Comparison of ENCODE assay signal across 18 mouse cellular contexts in the genomic region with DNA sequence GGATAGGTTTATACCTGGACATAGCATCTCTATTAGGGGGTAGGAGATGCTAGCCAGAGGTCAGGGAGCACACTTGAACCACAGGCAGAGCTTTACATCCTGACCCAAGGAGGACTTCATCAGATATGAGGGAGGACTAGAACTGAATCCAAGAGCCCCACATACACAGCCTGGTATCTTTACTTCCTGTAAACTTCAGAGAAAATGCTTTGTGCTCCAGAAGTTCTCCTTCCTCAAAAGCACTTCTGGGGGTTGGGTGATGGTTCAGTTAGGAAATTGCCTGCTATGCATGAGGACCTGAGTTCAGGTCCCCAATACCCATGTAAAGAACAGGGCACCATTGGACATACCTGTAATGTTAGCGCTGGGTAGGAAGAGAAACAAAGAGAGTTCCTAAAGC. TPM values are rescaled to one million over a fixed set of nuclear protein-coding genes. Genes with fewer than 3 reads are reported as not detected.
DNase-seq lines count a peak whose midpoint lies in the region; ATAC-seq lines count a peak whose summit lies in the region.
"Had no signal": no experiment of that assay in that cellular context is flagged by ENCODE, and none has a peak within 500 bp of the region (broad histone marks: within the 10 kb centered on the region; RNA-seq: fewer than 3 reads in every experiment).

No protein-coding gene starts in this region.

- H3K4me1 ChIP-seq in hindbrain, embryonic 10.5 days (replicated peaks), result peaks cover 75% of the 10 kb centered on the region
- H3K4me1 ChIP-seq in hindbrain, embryonic 12.5 days, result peaks cover 26% of the 10 kb centered on the region
- peaks cover 87% of the 10 kb centered on the region for H3K4me1 ChIP-seq in intestine, embryonic 15.5 days (replicated peaks)
- peaks cover 85% of the 10 kb centered on the region for H3K4me1 ChIP-seq in liver, embryonic 16.5 days (ENCODE audit: control insufficient read depth, low read depth, low read length)

- H3K27ac ChIP-seq in hindbrain, embryonic 10.5 days, result 0 out of 2 replicates have a peak overlapping the region, but pooled peaks have one; percentile 12
- no peak overlapping the region for H3K27ac ChIP-seq in hindbrain, embryonic 12.5 days
- H3K27ac ChIP-seq in intestine, embryonic 15.5 days, result 0 out of 2 replicates have a peak overlapping the region, but pooled peaks have one; percentile 89
- H3K27ac ChIP-seq in liver, embryonic 16.5 days (ENCODE audit: low read length), result peak overlapping the region; percentile 73
- H3K27ac ChIP-seq: forebrain, embryonic 13.5 days; hindbrain, embryonic 14.5 days; limb, embryonic 15.5 days had no signal

- H3K4me2 ChIP-seq in hindbrain, embryonic 12.5 days (replicated peaks), result no peak overlapping the region
- no peak overlapping the region for H3K4me2 ChIP-seq in intestine, embryonic 15.5 days (replicated peaks)
- H3K4me2 ChIP-seq in liver, embryonic 16.5 days (ENCODE audit: low read depth, low read length), result 0 out of 2 replicates have a peak overlapping the region, but pooled peaks have one; percentile 52
- H3K4me2 ChIP-seq: forebrain, embryonic 13.5 days; hindbrain, embryonic 14.5 days; limb, embryonic 15.5 days had no signal

- no peak overlapping the region for H3K4me3 ChIP-seq in hindbrain, embryonic 10.5 days
- no peak overlapping the region for H3K4me3 ChIP-seq in hindbrain, embryonic 12.5 days
- no peak overlapping the region for H3K4me3 ChIP-seq in intestine, embryonic 15.5 days (replicated peaks)
- H3K4me3 ChIP-seq in liver, embryonic 16.5 days (ENCODE audit: low read depth, low read length), result no peak overlapping the region
- H3K4me3 ChIP-seq: forebrain, embryonic 13.5 days; limb, embryonic 15.5 days; myocyte had no signal

- peaks cover 25% of the 10 kb centered on the region for H3K27me3 ChIP-seq in hindbrain, embryonic 10.5 days (ENCODE audit: insufficient read depth, poor library complexity, severe bottlenecking)
- peaks cover 18% of the 10 kb centered on the region for H3K27me3 ChIP-seq in hindbrain, embryonic 12.5 days
- H3K27me3 ChIP-seq in intestine, embryonic 15.5 days (replicated peaks), result no peaks in the 10 kb centered on the region
- H3K27me3 ChIP-seq in liver, embryonic 16.5 days (ENCODE audit: control insufficient read depth, insufficient read depth, low read depth, low read length), result no peaks in the 10 kb centered on the region
- H3K27me3 ChIP-seq: limb, embryonic 15.5 days had no signal

- DNase-seq in hindbrain, embryonic 10.5 days (ENCODE audit: low spot score), result no peak
- peak; percentile 74 for DNase-seq in MEL-GATA-1-ER (ENCODE audit: extremely low read depth, low read depth)
- DNase-seq in urinary bladder, adult 18-20 months (ENCODE audit: low spot score in 2 of 2), result no peak
- DNase-seq: cerebellum, adult 9-10 months; gastrocnemius, postnatal 36 days; kidney, adult 2 months; kidney, postnatal 25 days; layer of hippocampus, adult 9-11 months; midbrain, embryonic 14.5 days; thymus, postnatal 14 days had no signal

- H3K9ac ChIP-seq in hindbrain, embryonic 12.5 days, result no peak overlapping the region
- no peak overlapping the region for H3K9ac ChIP-seq in intestine, embryonic 15.5 days
- H3K9ac ChIP-seq in liver, embryonic 16.5 days (ENCODE audit: low read depth, low read length), result peak overlapping the region; percentile 32
- H3K9ac ChIP-seq: forebrain, embryonic 13.5 days; hindbrain, embryonic 14.5 days; limb, embryonic 15.5 days had no signal

- ATAC-seq in hindbrain, embryonic 12.5 days (ENCODE audit: low FRiP score), result no peak
- ATAC-seq in intestine, embryonic 15.5 days, result no peak
- ATAC-seq in liver, embryonic 16.5 days (ENCODE audit: low read depth), result no peak
- no peak for ATAC-seq in cerebellum, adult (ENCODE audit: insufficient number of reproducible peaks, low FRiP score, low TSS enrichment)
- ATAC-seq: forebrain, embryonic 13.5 days had no signal

- 89% methylated on average over 1 of the region's 1 CpGs for WGBS in hindbrain, embryonic 10.5 days
- WGBS in hindbrain, embryonic 12.5 days, result 96% methylated on average over 1 of the region's 1 CpGs
- 89% methylated on average over 1 of the region's 1 CpGs for WGBS in intestine, embryonic 15.5 days
- 86% methylated on average over 1 of the region's 1 CpGs for WGBS in liver, embryonic 16.5 days (ENCODE audit: insufficient replicate concordance)

- H3K36me3 ChIP-seq in hindbrain, embryonic 10.5 days, result no peaks in the 10 kb centered on the region
- H3K36me3 ChIP-seq in hindbrain, embryonic 12.5 days, result no peaks in the 10 kb centered on the region
- H3K36me3 ChIP-seq in intestine, embryonic 15.5 days, result no peaks in the 10 kb centered on the region
- H3K36me3 ChIP-seq in liver, embryonic 16.5 days (ENCODE audit: control insufficient read depth, insufficient read depth), result no peaks in the 10 kb centered on the region; the same call in none of the 2 replicates

- H3K9me3 ChIP-seq in hindbrain, embryonic 10.5 days, result no peaks in the 10 kb centered on the region
- no peaks in the 10 kb centered on the region for H3K9me3 ChIP-seq in hindbrain, embryonic 12.5 days (replicated peaks)
- H3K9me3 ChIP-seq in intestine, embryonic 15.5 days, result no peaks in the 10 kb centered on the region
- H3K9me3 ChIP-seq in liver, embryonic 16.5 days (replicated peaks; ENCODE audit: control insufficient read depth, low read length), result no peaks in the 10 kb centered on the region
- H3K9me3 ChIP-seq: forebrain, embryonic 13.5 days; limb, embryonic 15.5 days had no signal

RNA-seq across cellular contexts. Expression of gene Oaf, which starts 6.2 kb away (rescaled TPM):
- polyA plus RNA-seq in hindbrain, embryonic 10.5 days (2016; fragmentation: Nextera tagmentation; extraction: Ambion mirVana), result 34.9 and 43.0 TPM in 2 replicates
- 44.6 and 46.7 TPM in 2 replicates for polyA plus RNA-seq in hindbrain, embryonic 12.5 days (2016; fragmentation: Nextera tagmentation; extraction: Ambion mirVana)
- polyA plus RNA-seq in intestine, embryonic 15.5 days (2015; fragmentation: Nextera tagmentation; extraction: Ambion mirVana), result 56.8 and 61.0 TPM in 2 replicates
- 24.4 and 29.0 TPM in 2 replicates for polyA plus RNA-seq in liver, embryonic 16.5 days (2015; fragmentation: Nextera tagmentation; extraction: Ambion mirVana)

RNA-seq across cellular contexts. Expression of gene Pou2f3, which starts 23.3 kb away (rescaled TPM):
- 0.09 TPM in 1 of 2 replicates, not detected in the other for polyA plus RNA-seq in hindbrain, embryonic 10.5 days (2016; fragmentation: Nextera tagmentation; extraction: Ambion mirVana)
- not detected in 2 replicates for polyA plus RNA-seq in hindbrain, embryonic 12.5 days (2016; fragmentation: Nextera tagmentation; extraction: Ambion mirVana)
- polyA plus RNA-seq in intestine, embryonic 15.5 days (2015; fragmentation: Nextera tagmentation; extraction: Ambion mirVana), result 0.52 and 0.70 TPM in 2 replicates
- polyA plus RNA-seq in liver, embryonic 16.5 days (2015; fragmentation: Nextera tagmentation; extraction: Ambion mirVana), result 0.07 TPM in 1 of 2 replicates, not detected in the other
- polyA plus RNA-seq: forebrain, embryonic 13.5 days; hindbrain, embryonic 14.5 days; midbrain, embryonic 14.5 days; myocyte had no signal
